Mouse (Mus musculus) G1E (cell line): Measurements from ENCODE around the gene Dstyk. TPM values are rescaled to one million over a fixed set of nuclear protein-coding genes. Genes with fewer than 3 reads are reported as not detected.

Experiments
- ATAC-seq: 2 replicates; pipeline ENCODE4 v1.8.0; 2016; ENCODE audit warnings: mild to moderate bottlenecking; ENCODE audit not compliant: insufficient number of reproducible peaks, poor library complexity, low FRiP score, severe bottlenecking; ENCODE audit errors: extremely low read depth
- DNase-seq: peaks from one replicate; pipeline ENCODE4 v3.0.0; 2012; ENCODE audit warnings: low spot score
- H3K27me3 ChIP-seq: 2 replicates; pipeline ENCODE4 v1.6.1; 2012; ENCODE audit warnings: mild to moderate bottlenecking, low read length, inconsistent platforms; ENCODE audit not compliant: insufficient read depth
- H3K36me3 ChIP-seq: replicated peaks from 2 replicates; pipeline ENCODE3; 2012; ENCODE audit warnings: mild to moderate bottlenecking, inconsistent platforms
- H3K4me1 ChIP-seq: 2 replicates; pipeline ENCODE4 v1.6.1; 2012; ENCODE audit warnings: low read depth, low read length, inconsistent platforms, mixed read lengths; ENCODE audit not compliant: insufficient read depth
- H3K4me3 ChIP-seq: 2 replicates; pipeline ENCODE4 v1.5.1; 2012; ENCODE audit warnings: low read depth, mild to moderate bottlenecking, inconsistent platforms, low read length, moderate library complexity, mixed read lengths
- H3K9me3 ChIP-seq: replicated peaks from 2 replicates; pipeline ENCODE4 v1.6.1; 2012; ENCODE audit warnings: inconsistent platforms
- CTCF ChIP-seq: IDR thresholded peaks from 2 replicates; pipeline ENCODE4 v1.5.1; 2012; ENCODE audit warnings: low read depth, low read length, inconsistent platforms, mixed read lengths
- GATA1 ChIP-seq: IDR thresholded peaks from 2 replicates; pipeline ENCODE4 v1.6.1; 2012; ENCODE audit warnings: borderline replicate concordance, low read length, inconsistent platforms, mixed read lengths
- GATA2 ChIP-seq: IDR thresholded peaks from 2 replicates; pipeline ENCODE4 v1.6.1; 2012; ENCODE audit warnings: low read depth, low read length, inconsistent platforms, borderline replicate concordance
- POLR2AphosphoS5 ChIP-seq: IDR thresholded peaks from 2 replicates; pipeline ENCODE4 v1.6.1; 2012; ENCODE audit warnings: low read depth, low read length, inconsistent platforms; ENCODE audit not compliant: insufficient replicate concordance
- TAL1 ChIP-seq: conservative IDR thresholded peaks from 2 replicates; pipeline ENCODE4 v1.6.1; 2012; ENCODE audit warnings: low read depth, low read length, inconsistent platforms, mixed read lengths
- polyA plus RNA-seq: library from polyadenylated mRNA; stranded (reverse); fragments of >175 nt; gene quantifications from 2 replicates; pipeline ENCODE4 v1.2.3, GENCODE M21; 2012
- total RNA-seq, 2 experiments: library from RNA; stranded (forward) in 1 of 2; stranded (reverse) in 1 of 2; fragments of 200-1000 nt in 1 of 2; fragments of >200 nt in 1 of 2; fragmentation: Nextera tagmentation in 1 of 2; gene quantifications; 2 replicates each; pipeline ENCODE4 v1.2.3; 2014 to 2017

The Dstyk gene
- total and polyA plus RNA-seq, 3 experiments = 2.3 to 22.7 (median 19.0) TPM

DNA sequence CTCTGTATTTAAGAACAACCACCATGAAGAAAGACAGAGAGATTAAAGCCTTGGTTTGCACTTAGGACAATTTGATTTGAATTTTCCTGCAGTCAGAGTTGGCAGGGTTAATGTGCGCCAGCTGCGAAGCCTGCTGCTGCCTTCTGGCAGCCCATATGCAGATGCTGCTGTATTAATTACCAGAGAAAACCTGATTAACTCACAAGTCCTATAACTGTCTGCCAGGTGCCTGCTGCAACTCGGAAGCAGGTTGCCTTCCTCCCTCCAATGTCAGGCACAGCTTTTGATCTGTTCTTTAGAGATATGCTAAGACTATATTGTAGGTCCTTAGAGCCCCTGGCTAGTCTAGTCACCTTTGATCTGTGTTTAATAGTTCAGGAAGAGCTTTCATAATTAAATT lies 13.5 kb downstream of the Dstyk start:
- DNase-seq (no peak), ATAC-seq (no peak)
- TF ChIP-seq GATA2 (no peak), GATA1 (no peak), CTCF (no peak), TAL1 (no peak), POLR2AphosphoS5 (no peak)

DNA sequence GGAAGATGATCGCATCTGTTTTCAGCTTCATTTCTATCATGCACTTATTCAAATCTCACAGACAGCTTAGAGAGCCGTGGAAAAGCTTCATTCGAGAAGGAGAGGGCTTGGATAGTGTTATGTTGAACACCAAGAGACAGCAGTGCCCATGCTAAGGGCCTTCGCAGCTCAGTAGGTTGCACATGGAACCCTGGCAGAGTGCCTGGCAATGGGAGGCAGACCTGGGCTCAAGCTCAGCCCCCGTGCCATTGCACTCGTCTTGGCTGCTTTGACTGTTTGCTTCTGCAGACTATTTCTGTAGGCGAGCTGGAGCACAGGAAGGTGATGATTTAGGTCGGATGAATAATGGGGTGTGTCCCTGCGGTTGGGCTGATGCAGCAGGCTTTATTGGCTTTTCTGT lies 14.4 kb downstream of the Dstyk start:
- H3K9me3 ChIP-seq = no peaks in the 10 kb centered on the region
- H3K4me1 ChIP-seq = no peaks in the 10 kb centered on the region
- TF ChIP-seq GATA1 (no peak), TAL1 (no peak), POLR2AphosphoS5 (no peak), CTCF (no peak), GATA2 (no peak)
- ATAC-seq (no peak), DNase-seq (no peak)
- H3K27me3 ChIP-seq = no peaks in the 10 kb centered on the region
- no peak overlapping the region for H3K4me3 ChIP-seq
- peaks cover 29% of the 10 kb centered on the region for H3K36me3 ChIP-seq

More for the DNA sequence above, 13.5 kb downstream of the Dstyk start:
- Histone ChIP-seq H3K27me3 (no peaks in the 10 kb centered on the region), H3K4me1 (no peaks in the 10 kb centered on the region), H3K4me3 (no peak overlapping the region), H3K36me3 (peaks cover 26% of the 10 kb centered on the region), H3K9me3 (no peaks in the 10 kb centered on the region)

DNA sequence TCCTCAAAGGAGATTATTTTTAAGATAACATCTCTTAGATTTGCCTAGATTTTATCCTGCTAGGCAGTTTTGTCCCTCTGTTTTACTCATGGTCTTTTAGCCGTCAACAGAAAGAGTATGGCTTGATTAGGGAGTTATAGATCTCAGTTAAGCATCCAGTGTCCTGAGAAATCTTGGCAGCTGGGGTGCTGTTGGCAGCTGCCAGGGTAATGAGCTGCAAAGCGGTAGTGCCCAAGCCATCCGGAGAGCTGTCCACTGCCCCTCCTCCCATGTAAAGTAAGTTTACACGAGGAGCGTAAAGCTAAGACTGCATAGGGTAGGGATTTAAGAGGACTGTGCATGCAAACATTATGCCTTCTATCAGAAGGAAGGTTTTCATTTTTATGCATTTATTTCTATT lies 16.0 kb downstream of the Dstyk start:
- no peak for DNase-seq
- H3K27me3 ChIP-seq = no peaks in the 10 kb centered on the region
- peaks cover 29% of the 10 kb centered on the region for H3K36me3 ChIP-seq
- H3K4me1 ChIP-seq = peaks cover 5% of the 10 kb centered on the region
- TF ChIP-seq GATA1 (no peak), POLR2AphosphoS5 (no peak), GATA2 (no peak), CTCF (no peak), TAL1 (no peak)
- no peaks in the 10 kb centered on the region for H3K9me3 ChIP-seq
- no peak for ATAC-seq
- H3K4me3 ChIP-seq = no peak overlapping the region

DNA sequence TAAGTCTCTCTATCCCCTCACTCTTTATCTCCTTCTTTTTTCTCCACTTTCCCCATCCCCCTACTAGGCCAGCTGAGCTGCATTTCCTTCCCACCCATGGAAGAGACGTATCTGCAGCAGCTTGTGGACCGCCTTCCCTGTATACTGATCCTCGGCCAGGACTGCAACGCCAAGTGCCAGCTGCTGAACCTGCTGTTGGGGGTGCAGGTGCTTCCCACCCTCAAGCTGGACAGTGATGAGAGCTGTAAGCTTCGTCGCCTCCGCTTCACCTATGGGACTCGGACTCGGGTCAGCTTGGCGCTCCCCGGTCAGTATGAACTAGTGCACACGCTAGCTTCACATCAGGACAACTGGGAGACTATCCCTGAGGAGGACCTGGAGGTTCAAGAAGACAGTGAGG lies 16.7 kb downstream of the Dstyk start:
- ATAC-seq (no peak), DNase-seq (no peak)
- Histone ChIP-seq H3K36me3 (peaks cover 29% of the 10 kb centered on the region), H3K4me1 (peaks cover 5% of the 10 kb centered on the region), H3K9me3 (no peaks in the 10 kb centered on the region), H3K4me3 (no peak overlapping the region), H3K27me3 (no peaks in the 10 kb centered on the region)
- TF ChIP-seq TAL1 (no peak), GATA1 (no peak), CTCF (no peak), GATA2 (no peak), POLR2AphosphoS5 (no peak; the same call in 1 of the 2 replicates)

DNA sequence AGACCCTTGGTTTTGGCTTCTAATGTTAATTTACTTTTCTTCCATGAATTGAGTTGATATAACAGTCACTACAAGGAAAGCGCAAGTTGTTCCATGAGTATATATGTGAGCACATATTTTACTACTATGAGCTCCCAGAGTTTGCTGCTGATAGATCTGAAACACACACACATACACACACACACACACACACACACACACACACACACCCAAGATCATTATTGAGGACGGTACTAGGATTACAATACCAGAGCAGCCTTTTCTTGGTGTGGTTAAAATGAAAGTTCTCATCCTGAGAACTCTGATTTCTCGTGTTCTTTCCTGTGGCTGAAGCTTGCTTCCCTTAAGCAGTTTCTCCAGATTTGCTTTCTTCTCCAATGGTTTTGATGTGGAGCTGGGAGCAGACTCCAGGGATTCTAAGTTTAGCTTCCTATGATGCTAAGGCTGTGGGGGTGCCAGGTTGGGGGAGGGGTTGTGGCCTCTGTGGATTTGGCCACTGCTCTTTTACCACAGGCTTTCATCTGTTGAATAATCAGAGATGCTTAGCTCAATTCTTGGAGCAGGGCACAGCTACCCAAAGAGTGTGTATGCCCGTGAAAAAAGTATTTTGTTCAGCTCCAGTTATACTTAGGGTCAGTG lies 19.1 kb downstream of the Dstyk start:
- no peaks in the 10 kb centered on the region; the same call in 1 of the 2 replicates for H3K9me3 ChIP-seq
- peaks cover 40% of the 10 kb centered on the region for H3K36me3 ChIP-seq
- no peak for DNase-seq
- no peaks in the 10 kb centered on the region for H3K27me3 ChIP-seq
- no peak overlapping the region for H3K4me3 ChIP-seq
- ATAC-seq = no peak
- TF ChIP-seq CTCF (no peak), GATA1 (no peak), GATA2 (no peak), TAL1 (no peak), POLR2AphosphoS5 (no peak)
- H3K4me1 ChIP-seq = peaks cover 5% of the 10 kb centered on the region

DNA sequence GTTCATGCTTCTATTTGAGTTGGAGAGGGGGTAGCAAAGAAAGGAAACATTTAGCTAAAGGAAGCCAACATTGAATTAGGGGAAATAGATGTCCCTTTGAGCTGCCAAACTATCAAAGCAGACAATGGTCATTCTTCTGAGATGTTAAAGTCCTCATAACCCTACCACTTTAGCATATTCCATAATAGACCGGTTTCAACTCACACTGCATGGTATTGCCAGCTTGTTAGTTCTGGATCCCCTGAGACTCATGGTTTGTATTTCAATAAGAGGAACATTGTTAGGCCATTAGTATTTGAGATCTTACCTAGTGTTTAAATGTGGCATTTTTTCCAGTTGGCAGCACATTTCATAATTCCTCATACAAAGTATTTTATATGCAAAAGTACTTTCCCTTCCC lies 19.6 kb downstream of the Dstyk start:
- H3K36me3 ChIP-seq = peaks cover 40% of the 10 kb centered on the region
- no peak overlapping the region for H3K4me3 ChIP-seq
- no peak for TF ChIP-seq TAL1
- TF ChIP-seq GATA2 = no peak
- no peak for TF ChIP-seq POLR2AphosphoS5
- no peak for TF ChIP-seq GATA1
- no peak for TF ChIP-seq CTCF
- no peak for ATAC-seq
- peaks cover 5% of the 10 kb centered on the region for H3K4me1 ChIP-seq
- no peak for DNase-seq
- H3K27me3 ChIP-seq = no peaks in the 10 kb centered on the region
- no peaks in the 10 kb centered on the region; the same call in 1 of the 2 replicates for H3K9me3 ChIP-seq

DNA sequence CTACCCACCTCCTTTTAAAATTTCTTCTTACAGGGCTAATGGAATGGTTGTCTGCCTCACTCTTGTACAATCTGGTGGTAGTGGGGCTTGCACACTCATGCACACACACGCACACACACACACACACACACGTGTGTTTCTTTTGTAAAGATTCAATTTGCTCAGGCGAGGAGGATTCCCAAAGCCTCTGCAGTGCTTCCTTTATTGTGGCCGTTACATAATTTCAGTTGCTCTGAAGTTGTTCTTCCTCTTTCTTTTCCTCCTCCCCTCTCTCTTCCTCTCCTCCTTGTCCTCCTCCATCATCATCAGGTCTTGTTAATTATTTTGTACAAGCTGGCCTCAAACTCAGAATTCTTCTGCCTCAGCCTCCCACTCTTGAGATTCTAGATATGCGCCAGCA lies 20.0 kb downstream of the Dstyk start:
- no peaks in the 10 kb centered on the region for H3K27me3 ChIP-seq
- peaks cover 45% of the 10 kb centered on the region for H3K36me3 ChIP-seq
- ATAC-seq (no peak), DNase-seq (no peak)
- H3K4me3 ChIP-seq = no peak overlapping the region
- peaks cover 5% of the 10 kb centered on the region for H3K4me1 ChIP-seq
- no peak for TF ChIP-seq CTCF
- no peak for TF ChIP-seq GATA2
- TF ChIP-seq GATA1 = no peak
- no peak for TF ChIP-seq TAL1
- no peak for TF ChIP-seq POLR2AphosphoS5
- no peaks in the 10 kb centered on the region; the same call in 1 of the 2 replicates for H3K9me3 ChIP-seq
